Mouse (Mus musculus) lung, postnatal 0 days (tissue): Measurements from ENCODE around the gene Nr1h5. TPM values are rescaled to one million over a fixed set of nuclear protein-coding genes. Genes with fewer than 3 reads are reported as not detected.

ENCODE experiments used
- ATAC-seq: fragments of 200-750 bp; cut with Nextera tagmentation; 2 replicates; pipeline ENCODE4 v1.8.0; 2017; ENCODE audit warnings: moderate library complexity
- DNase-seq: peaks from one replicate; pipeline ENCODE4 v3.0.0-alpha.2; 2016; ENCODE audit warnings: low spot score
- H3K27ac ChIP-seq: fragments of 300-500 bp; sonication (generic); 2 replicates; pipeline ENCODE4 v1.5.1; 2014; ENCODE audit warnings: antibody characterized with exemption, mild to moderate bottlenecking, low read length, mixed read lengths
- H3K27me3 ChIP-seq: fragments of 300-500 bp; sonication (generic); replicated peaks from 2 replicates; pipeline ENCODE4 v1.6.1; 2014; ENCODE audit warnings: low read length, mixed read lengths; ENCODE audit not compliant: insufficient read depth
- H3K36me3 ChIP-seq: fragments of 300-500 bp; sonication (generic); 2 replicates; pipeline ENCODE4 v1.6.1; 2014; ENCODE audit warnings: low read length, mixed read lengths; ENCODE audit not compliant: insufficient read depth
- H3K4me1 ChIP-seq: fragments of 300-500 bp; sonication (generic); 2 replicates; pipeline ENCODE4 v1.6.1; 2014; ENCODE audit warnings: antibody characterized with exemption, low read depth, low read length, mixed read lengths; ENCODE audit not compliant: insufficient read depth
- H3K4me2 ChIP-seq: fragments of 300-500 bp; sonication (generic); replicated peaks from 2 replicates; pipeline ENCODE4 v1.6.1; 2014; ENCODE audit warnings: low read depth, mild to moderate bottlenecking, low read length, moderate library complexity, mixed read lengths
- H3K4me3 ChIP-seq: fragments of 300-500 bp; sonication (generic); 2 replicates; pipeline ENCODE4 v1.5.1; 2014; ENCODE audit warnings: low read depth, low read length
- H3K9ac ChIP-seq: fragments of 300-500 bp; sonication (generic); replicated peaks from 2 replicates; pipeline ENCODE4 v1.6.1; 2014; ENCODE audit warnings: low read depth, mild to moderate bottlenecking
- H3K9me3 ChIP-seq: fragments of 300-500 bp; sonication (generic); 2 replicates; pipeline ENCODE4 v1.6.1; 2016; ENCODE audit warnings: low read length, mixed read lengths
- CTCF ChIP-seq: IDR thresholded peaks from 2 replicates; pipeline ENCODE4 v1.5.1; 2016; ENCODE audit warnings: antibody characterized with exemption, mild to moderate bottlenecking
- EP300 ChIP-seq: IDR thresholded peaks from 2 replicates; pipeline ENCODE4 v1.6.1; 2016; ENCODE audit warnings: antibody characterized with exemption, mild to moderate bottlenecking, control low read depth
- WGBS: fragments of 180-500 bp; shearing (Covaris S2); extraction: QIAGEN DNeasy Blood & Tissue Kit; methylation state at CpG from one replicate; pipeline ENCODE4 v1.1.7; 2014; 5-methylcytosine and 5-hydroxymethylcytosine counted together
- polyA plus RNA-seq: library from polyadenylated mRNA; unstranded; fragments of >200 nt; fragmentation: Nextera tagmentation; extraction: Ambion mirVana; gene quantifications from 2 replicates; pipeline ENCODE4 v1.2.1, GENCODE M21; 2015

Gene Nr1h5
- polyA plus RNA-seq = 0.06 TPM in 1 of 2 replicates, not detected in the other

DNA sequence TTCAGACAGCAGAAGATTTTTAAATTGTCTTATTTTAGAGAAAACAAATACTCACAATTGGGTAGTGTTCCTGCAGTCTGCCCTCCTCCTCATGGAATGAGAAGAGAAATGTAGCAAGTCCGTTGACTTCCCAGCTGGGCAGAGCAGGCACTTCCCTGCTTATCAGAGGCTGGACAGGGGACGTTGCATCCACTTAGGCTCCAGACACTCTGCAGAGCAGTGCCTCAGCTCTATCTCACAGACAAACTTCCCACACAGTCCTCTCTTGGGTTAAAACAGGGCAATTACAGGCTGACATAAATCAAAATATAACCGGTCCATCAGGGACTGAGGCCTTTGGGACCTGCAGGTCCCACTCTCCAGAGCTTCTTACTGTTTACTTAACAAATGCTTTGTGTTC, at the start of gene Nr1h5:
Nr1h5 (minus strand) TSS at position 101 of the 400 bp plus-strand sequence.
- ATAC-seq (no peak), DNase-seq (no peak)
- Histone ChIP-seq H3K27me3 (no peaks in the 10 kb centered on the region), H3K36me3 (no peaks in the 10 kb centered on the region), H3K27ac (no peak within 1 kb of the TSS), H3K9ac (no peak within 1 kb of the TSS), H3K4me2 (no peak within 1 kb of the TSS), H3K4me3 (no peak within 1 kb of the TSS), H3K9me3 (no peaks in the 10 kb centered on the region), H3K4me1 (no peaks in the 10 kb centered on the region)
- TF ChIP-seq CTCF (no peak), EP300 (no peak)
- WGBS = 21% methylated on average over 3 of the region's 3 CpGs

DNA sequence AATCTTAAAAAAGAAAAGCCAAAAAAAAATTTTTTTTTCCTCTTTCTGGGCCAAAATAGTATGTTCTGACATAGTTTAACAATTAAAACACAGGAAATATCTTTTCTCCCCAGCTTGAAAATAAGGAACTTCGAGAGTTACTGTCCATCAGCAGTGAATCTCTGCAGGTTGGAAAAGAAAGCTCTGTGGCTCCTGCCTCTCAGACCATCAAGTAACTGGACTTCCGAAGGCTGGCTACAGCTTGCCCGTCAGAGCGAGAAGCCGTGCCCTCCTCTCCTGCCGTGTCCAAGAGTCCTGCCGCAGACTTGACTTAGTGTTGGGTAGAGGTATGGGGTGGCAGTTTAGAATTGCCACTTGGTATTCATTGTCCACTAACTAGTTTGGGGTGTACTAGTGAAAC, 37.7 kb upstream of the Nr1h5 start:
- ATAC-seq (no peak), DNase-seq (no peak)
- no peak overlapping the region for H3K27ac ChIP-seq
- no peak overlapping the region for H3K9ac ChIP-seq
- peaks cover 2% of the 10 kb centered on the region for H3K4me1 ChIP-seq
- no peak for TF ChIP-seq EP300
- TF ChIP-seq CTCF = no peak
- no peak overlapping the region for H3K4me3 ChIP-seq
- no peaks in the 10 kb centered on the region for H3K27me3 ChIP-seq
- H3K36me3 ChIP-seq = peaks cover 27% of the 10 kb centered on the region
- no peak overlapping the region for H3K4me2 ChIP-seq
- H3K9me3 ChIP-seq = no peaks in the 10 kb centered on the region
- WGBS = 92% methylated on average over 7 of the region's 7 CpGs

DNA sequence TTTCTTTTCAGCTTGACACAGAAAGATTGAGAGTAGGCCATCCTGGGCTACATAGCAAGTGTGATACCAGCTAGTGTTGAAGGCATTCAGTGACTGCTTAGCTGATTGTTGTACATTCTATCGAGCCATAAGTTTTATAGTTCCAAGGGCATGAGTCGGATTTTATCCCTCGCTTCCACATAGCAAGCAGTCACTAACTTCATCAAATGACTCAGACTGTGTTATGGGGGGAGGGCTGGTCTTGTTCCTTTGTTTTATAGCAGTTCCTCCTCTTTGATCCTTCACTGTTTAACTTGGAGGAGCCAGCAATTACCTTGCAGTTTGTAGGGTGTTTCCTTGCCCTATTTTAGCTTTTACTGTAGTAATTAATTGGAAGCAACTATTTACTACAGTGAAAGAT, 33.7 kb upstream of the Nr1h5 start:
- ATAC-seq (no peak), DNase-seq (peak; percentile 6)
- no peak overlapping the region for H3K9ac ChIP-seq
- peaks cover 25% of the 10 kb centered on the region for H3K36me3 ChIP-seq
- no peak overlapping the region for H3K4me2 ChIP-seq
- 0 out of 2 replicates have a peak overlapping the region, but pooled peaks have one; percentile 4 for H3K27ac ChIP-seq
- no peak overlapping the region for H3K4me3 ChIP-seq
- 78% methylated on average over 3 of the region's 3 CpGs for WGBS
- TF ChIP-seq EP300 (no peak), CTCF (no peak)
- peaks cover 3% of the 10 kb centered on the region for H3K4me1 ChIP-seq
- no peaks in the 10 kb centered on the region for H3K27me3 ChIP-seq
- no peaks in the 10 kb centered on the region for H3K9me3 ChIP-seq

DNA sequence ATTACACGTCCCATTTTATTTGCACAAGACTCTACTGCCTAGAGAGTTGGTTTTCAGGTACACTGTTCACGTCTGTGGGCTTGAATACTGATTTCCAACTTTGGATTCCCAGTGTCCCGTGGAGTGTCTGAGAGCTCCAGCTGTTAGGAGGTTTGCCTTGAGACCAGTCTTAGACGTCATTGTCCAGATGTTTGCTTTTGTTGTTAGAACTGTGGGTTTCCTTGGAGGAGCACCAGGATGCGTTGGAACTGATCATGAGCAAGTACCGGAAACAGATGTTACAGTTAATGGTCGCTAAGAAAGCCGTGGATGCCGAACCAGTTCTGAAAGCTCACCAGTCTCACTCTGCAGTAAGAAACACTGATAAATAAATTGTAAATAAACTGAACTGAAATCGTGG, 33.1 kb upstream of the Nr1h5 start:
- H3K36me3 ChIP-seq = peaks cover 25% of the 10 kb centered on the region
- H3K27me3 ChIP-seq = no peaks in the 10 kb centered on the region
- WGBS = 45% methylated on average over 10 of the region's 10 CpGs
- DNase-seq (peak; percentile 46), ATAC-seq (no peak)
- no peak overlapping the region for H3K4me2 ChIP-seq
- H3K9me3 ChIP-seq = no peaks in the 10 kb centered on the region
- peaks cover 3% of the 10 kb centered on the region for H3K4me1 ChIP-seq
- TF ChIP-seq CTCF (no peak), EP300 (0 out of 2 replicates have a peak, but pooled peaks have one; percentile 47)
- H3K27ac ChIP-seq = peak overlapping the region; percentile 97; the same call in 1 of the 2 replicates
- no peak overlapping the region for H3K9ac ChIP-seq
- no peak overlapping the region for H3K4me3 ChIP-seq

DNA sequence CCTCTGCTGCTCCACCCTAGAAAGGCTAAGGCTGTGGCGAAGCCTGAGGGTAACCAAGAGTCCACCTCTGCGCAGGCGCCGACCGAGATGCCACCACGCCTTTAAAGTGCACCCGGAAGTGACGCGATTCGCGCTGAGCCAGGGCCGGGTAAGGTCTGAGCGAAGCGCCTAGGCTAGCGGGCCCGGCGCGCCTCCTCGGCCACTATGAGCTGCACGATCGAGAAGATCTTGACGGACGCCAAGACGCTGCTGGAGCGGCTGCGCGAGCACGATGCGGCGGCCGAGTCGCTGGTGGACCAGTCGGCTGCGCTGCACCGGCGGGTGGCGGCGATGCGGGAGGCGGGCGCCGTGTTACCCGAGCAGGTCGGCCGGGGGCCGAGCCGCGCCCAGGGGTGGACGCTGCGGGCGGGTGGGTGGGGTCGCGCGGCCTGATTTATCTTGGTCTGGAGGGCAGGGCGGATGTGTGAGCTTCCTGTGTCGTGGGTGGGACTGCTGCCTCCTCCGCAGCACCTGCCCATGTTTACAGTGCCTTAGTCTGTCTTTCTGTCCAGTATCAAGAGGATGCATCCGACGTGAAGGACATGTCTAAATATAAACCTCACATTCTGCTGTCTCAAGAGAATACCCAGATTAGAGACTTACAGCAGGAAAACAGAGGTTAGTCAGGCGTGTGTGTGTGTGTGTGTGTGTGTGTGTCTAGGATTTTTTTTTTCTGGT, 31.8 kb upstream of the Nr1h5 start, which contains the start of gene Sike1:
Sike1 (plus strand) TSS at position 104 of the 717 bp plus-strand sequence.
- no peaks in the 10 kb centered on the region for H3K27me3 ChIP-seq
- TF ChIP-seq CTCF (0 out of 2 replicates have a peak, but pooled peaks have one; percentile 6), EP300 (peak; percentile 74)
- peak; percentile 98 for ATAC-seq
- DNase-seq = peak; percentile 97
- H3K4me3 ChIP-seq = peak within 1 kb of the TSS; percentile 75
- peaks cover 23% of the 10 kb centered on the region for H3K36me3 ChIP-seq
- WGBS = under 1% methylated on average over 52 of the region's 60 CpGs
- H3K27ac ChIP-seq = peak within 1 kb of the TSS; percentile 97
- H3K4me2 ChIP-seq = peak within 1 kb of the TSS; percentile 60
- H3K4me1 ChIP-seq = peaks cover 3% of the 10 kb centered on the region
- H3K9ac ChIP-seq = peak within 1 kb of the TSS; percentile 73
- H3K9me3 ChIP-seq = no peaks in the 10 kb centered on the region

DNA sequence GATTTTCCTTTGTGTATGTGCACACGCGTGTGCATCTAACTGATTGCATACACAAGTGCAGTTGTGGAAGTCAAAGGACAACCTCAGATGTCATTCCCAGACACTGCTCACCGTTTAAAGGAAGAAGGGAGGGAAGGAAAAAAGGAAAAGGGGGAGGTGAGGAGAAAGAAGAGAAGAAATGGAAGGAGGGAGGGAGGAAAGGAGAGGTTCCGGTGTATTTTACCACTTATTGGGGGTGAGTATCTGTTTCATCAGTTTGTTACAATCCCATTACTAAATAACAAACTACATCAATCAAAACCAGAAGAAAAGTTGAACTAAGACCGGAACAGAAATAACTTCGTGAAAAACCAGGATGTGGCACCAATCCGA, 31.3 kb upstream of the Nr1h5 start:
- Histone ChIP-seq H3K9ac (no peak overlapping the region), H3K9me3 (no peaks in the 10 kb centered on the region), H3K4me1 (peaks cover 3% of the 10 kb centered on the region), H3K4me2 (peak overlapping the region; percentile 60), H3K27ac (peak overlapping the region; percentile 97), H3K4me3 (peak overlapping the region; percentile 75), H3K36me3 (peaks cover 18% of the 10 kb centered on the region), H3K27me3 (no peaks in the 10 kb centered on the region)
- WGBS = 42% methylated on average over 7 of the region's 7 CpGs
- no peak for DNase-seq
- no peak for ATAC-seq
- TF ChIP-seq CTCF = no peak
- peak; percentile 8; the same call in 1 of the 2 replicates for TF ChIP-seq EP300
